Mouse (Mus musculus) G1E-ER4 (cell line): ENCODE results near the gene Zbtb7a. TPM values are rescaled to one million over a fixed set of nuclear protein-coding genes. Genes with fewer than 3 reads are reported as not detected.

Source experiments
- GATA1 ChIP-seq: IDR thresholded peaks from one replicate; pipeline ENCODE4 v1.8.0; 2012; ENCODE audit warnings: low read length, inconsistent platforms
- polyA plus RNA-seq: library from polyadenylated mRNA; stranded (reverse); fragments of >175 nt; gene quantifications from 2 replicates; pipeline ENCODE4 v1.2.3, GENCODE M21; 2012

The Zbtb7a gene
- polyA plus RNA-seq, result 103 and 129 TPM in 2 replicates

- no peak for TF ChIP-seq GATA1
Observed at GRCm38 (mm10) chr10:81134966-81135681, at the start of gene Zbtb7a. TSS of gene Zbtb7a (plus strand) at chr10:81135220.

- no peak for TF ChIP-seq GATA1
Observed at GRCm38 (mm10) chr10:81087021-81087420, 48.0 kb upstream of the Zbtb7a start.

GRCm38 (mm10) chr10:81089216-81089615 is 45.8 kb upstream of the Zbtb7a start:
- no peak for TF ChIP-seq GATA1

- no peak for TF ChIP-seq GATA1
Observed at GRCm38 (mm10) chr10:81090621-81091020, 44.4 kb upstream of the Zbtb7a start.

- no peak for TF ChIP-seq GATA1
Observed at GRCm38 (mm10) chr10:81092465-81093250, 42.4 kb upstream of the Zbtb7a start.

- TF ChIP-seq GATA1, result no peak
Observed at GRCm38 (mm10) chr10:81094931-81095678, 39.9 kb upstream of the Zbtb7a start.

GRCm38 (mm10) chr10:81105565-81106112 is 29.4 kb upstream of the Zbtb7a start, which contains the start of gene Map2k2:
TSS of gene Map2k2 (plus strand) at chr10:81105915.
- no peak for TF ChIP-seq GATA1

- no peak for TF ChIP-seq GATA1
Observed at GRCm38 (mm10) chr10:81106113-81106721, 28.8 kb upstream of the Zbtb7a start.

- TF ChIP-seq GATA1, result no peak
Observed at GRCm38 (mm10) chr10:81112946-81113345, 22.1 kb upstream of the Zbtb7a start.

GRCm38 (mm10) chr10:81119625-81120024 is 15.4 kb upstream of the Zbtb7a start:
- TF ChIP-seq GATA1, result no peak

GRCm38 (mm10) chr10:81120650-81121049 is 14.4 kb upstream of the Zbtb7a start:
- no peak for TF ChIP-seq GATA1

- no peak for TF ChIP-seq GATA1
Observed at GRCm38 (mm10) chr10:81122889-81123288, 12.1 kb upstream of the Zbtb7a start.

- TF ChIP-seq GATA1, result no peak
Observed at GRCm38 (mm10) chr10:81123500-81123899, 11.5 kb upstream of the Zbtb7a start.

- TF ChIP-seq GATA1, result no peak
Observed at GRCm38 (mm10) chr10:81134181-81134587, 836 bp upstream of the Zbtb7a start.

- TF ChIP-seq GATA1, result no peak
Observed at GRCm38 (mm10) chr10:81135831-81136705, 1.0 kb downstream of the Zbtb7a start.
